Mouse (Mus musculus) brain, embryonic 14.5 days (tissue): ENCODE measurements around the gene Tmem237.

Source experiments
- CTCF ChIP-seq: fragments of 200-500 bp; IDR thresholded peaks from 2 replicates; pipeline ENCODE4 v1.5.1; 2012; ENCODE audit warnings: inconsistent platforms, mild to moderate bottlenecking, moderate library complexity, borderline replicate concordance; ENCODE audit not compliant: insufficient read depth, insufficient read length; ENCODE audit errors: extremely low read depth
- POLR2A ChIP-seq: fragments of 200-500 bp; IDR thresholded peaks from 2 replicates; pipeline ENCODE4 v1.6.1; 2012; ENCODE audit warnings: mild to moderate bottlenecking, inconsistent platforms, borderline replicate concordance; ENCODE audit not compliant: poor library complexity, insufficient read depth, insufficient read length, severe bottlenecking; ENCODE audit errors: extremely low read depth

DNA sequence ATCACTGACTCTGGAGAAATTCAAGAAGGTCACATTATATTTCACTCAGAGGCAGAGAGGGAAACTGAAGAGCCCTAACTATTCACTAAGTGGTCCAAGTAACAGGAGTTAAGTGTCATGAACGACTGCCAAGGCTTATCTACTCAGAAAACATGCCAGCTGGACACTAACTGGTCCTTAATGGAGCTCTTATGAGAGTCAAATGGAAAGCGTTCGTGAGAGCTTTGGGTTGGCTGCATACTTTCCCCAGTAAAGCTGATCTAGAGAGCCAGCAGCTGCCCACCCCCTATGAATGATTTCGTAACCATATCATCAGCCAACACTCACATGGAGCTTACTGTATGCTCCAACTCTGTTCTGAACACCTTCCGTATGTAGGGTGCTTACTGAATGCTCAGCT lies 14.2 kb upstream of the Tmem237 start:
- TF ChIP-seq CTCF, result no peak
- TF ChIP-seq POLR2A, result no peak
